Mouse (Mus musculus) thymus, postnatal 4 days (tissue): ENCODE measurements around the gene Tubgcp3.
"Not testable (repeated sequence)": the region's sequence is repeated elsewhere in the genome, so short reads cannot be mapped to it uniquely, and the experiment has no call there.

Source experiments
- DNase-seq: peaks from one replicate; pipeline ENCODE4 v3.0.0; 2021

The Tubgcp3 gene

DNA sequence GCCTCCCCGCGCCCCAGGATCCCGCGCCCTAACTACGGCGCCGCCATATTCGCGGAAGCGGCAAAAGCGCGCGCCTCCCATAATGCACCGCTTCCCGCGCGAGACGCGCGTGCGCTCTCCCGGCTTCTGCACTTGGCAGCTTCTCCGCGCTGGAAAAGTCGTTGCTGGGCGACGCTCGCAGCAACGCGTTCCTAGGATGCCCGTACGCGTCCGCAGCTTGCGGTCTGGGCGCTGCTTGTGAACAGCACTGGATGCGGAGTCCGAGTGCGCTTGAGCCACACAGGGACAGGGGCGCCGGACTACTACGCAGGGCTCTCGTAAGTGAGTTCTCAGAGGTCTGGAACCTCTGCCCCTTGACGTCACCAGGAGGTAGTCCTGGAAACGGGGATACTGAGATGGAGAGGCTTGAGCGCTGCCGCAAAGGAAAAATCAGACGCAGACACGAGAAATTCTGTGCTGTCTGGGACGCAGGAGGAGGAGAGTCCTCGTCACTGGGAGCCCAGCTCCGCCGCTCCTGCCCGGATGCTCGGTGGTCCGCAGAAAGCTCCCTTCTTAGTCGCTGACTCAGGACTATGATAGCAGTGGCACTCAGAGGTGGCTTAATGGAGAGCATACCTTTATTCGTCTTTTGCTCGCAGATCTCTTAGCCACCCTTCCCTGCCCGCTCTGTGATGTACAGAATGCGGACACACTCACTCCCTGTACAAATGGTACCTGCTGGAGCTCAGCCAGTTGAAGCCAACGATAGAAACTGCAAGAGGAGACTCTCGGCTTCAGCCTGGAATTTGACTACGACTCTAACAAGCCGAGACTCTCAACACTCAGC lies at the start of gene Tubgcp3:
Gene Tubgcp3 (minus strand): TSS at position 193 of the 826 bp plus-strand sequence.
- DNase-seq, result peak; percentile 93

GRCm38 (mm10) chr8:12719091-12719490 lies 47.0 kb upstream of the Tubgcp3 start:
- no peak for DNase-seq

GRCm38 (mm10) chr8:12715861-12716585 lies 44.0 kb upstream of the Tubgcp3 start:
- no peak for DNase-seq

DNA sequence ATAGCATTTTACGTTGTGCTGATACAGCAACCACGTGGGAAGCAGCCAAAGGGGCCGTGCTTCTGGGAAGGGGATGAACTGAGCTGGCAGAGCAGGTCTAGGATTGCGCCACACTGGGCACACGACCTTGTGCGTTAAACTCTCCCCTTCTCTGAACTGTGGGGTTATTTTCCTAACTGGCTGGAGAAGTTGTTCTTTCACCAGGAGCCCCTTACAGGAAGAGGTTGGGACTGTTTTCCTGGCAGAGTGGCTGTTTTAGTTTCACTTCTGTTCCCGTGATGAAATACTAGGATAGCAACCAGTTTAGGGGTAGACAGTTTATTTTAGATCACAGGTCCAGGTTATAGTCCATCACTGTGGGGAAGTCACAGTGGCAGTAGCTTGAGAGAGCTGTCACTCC lies 39.6 kb upstream of the Tubgcp3 start:
- no peak for DNase-seq

DNA sequence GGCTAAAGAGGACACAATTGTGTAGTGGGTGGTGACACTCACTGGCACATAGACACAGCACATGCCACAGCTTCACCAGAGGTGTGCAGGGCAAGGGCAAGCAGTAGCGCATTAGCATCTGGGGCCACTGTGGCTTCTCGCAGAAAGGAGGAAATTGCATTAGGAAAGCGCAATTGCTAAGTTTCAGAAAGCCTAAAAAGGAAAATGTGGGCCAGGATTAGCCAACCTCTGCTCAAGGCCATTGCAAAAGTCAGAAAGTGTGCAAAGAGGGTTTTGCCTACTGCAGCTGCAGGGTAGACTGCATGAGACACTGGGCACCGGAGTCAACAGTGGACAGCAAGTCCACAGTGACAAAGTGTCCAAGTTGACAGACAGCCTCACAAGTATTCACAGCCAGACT lies 31.5 kb upstream of the Tubgcp3 start:
- no peak for DNase-seq

- no peak for DNase-seq
Observed at GRCm38 (mm10) chr8:12702290-12702689, 30.2 kb upstream of the Tubgcp3 start.

DNA sequence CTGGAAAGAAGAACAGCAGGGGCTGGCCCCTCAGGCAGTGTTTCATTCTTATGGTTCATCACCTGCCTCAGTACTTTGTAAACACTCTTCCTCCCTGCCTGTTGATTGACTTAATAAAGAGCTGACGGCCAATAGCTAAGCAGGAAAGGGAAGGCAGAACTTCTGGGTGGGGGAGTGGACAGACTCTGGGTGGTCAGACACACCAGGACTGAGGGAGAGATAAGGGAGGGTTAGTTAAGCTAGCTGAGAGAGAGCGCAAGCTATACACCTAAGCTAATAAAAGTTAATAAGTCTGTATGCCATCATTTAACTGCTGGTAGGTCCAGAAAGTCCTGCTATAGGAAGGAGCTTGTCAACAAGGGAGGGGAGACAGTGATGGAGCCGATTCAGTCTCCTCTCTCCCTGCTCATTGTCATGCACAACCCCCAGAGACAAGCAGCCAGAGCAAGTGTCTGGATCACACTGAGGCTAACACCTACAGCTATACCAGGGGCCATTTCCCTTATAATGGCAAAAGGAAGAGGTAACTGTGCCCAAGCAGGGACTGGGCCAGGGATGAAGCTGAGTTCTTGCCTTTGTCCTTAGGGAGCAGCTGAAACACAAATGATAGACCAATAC lies 26.7 kb upstream of the Tubgcp3 start:
- no peak for DNase-seq

- DNase-seq, result no peak
Observed at GRCm38 (mm10) chr8:12688851-12689250, 16.8 kb upstream of the Tubgcp3 start.

- peak; percentile 91 for DNase-seq
Observed at GRCm38 (mm10) chr8:12677529-12677928, 5.5 kb upstream of the Tubgcp3 start.

- DNase-seq, result no peak
Observed at GRCm38 (mm10) chr8:12671473-12672055, 484 bp downstream of the Tubgcp3 start.

GRCm38 (mm10) chr8:12670965-12671364 lies 1.1 kb downstream of the Tubgcp3 start:
- DNase-seq, result no peak

DNA sequence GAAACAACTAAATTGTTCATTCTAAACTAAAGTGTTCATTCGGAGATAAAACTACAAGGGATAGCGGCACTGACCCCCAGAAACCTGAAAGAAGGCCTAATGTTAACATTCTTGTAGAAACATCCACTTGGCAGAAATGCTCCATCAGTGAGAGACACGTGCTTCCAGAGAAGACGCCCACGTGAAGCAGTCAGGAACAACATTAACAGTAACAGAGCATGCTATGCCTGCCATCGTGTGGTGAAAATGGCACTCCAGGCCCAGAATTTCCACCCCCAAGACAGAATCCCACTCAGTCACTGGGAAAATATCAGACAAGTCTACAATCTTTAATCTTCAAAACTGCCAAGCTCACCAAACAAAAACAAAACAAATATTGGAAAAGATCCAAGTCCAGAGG lies 3.2 kb downstream of the Tubgcp3 start:
- DNase-seq, result no peak

DNA sequence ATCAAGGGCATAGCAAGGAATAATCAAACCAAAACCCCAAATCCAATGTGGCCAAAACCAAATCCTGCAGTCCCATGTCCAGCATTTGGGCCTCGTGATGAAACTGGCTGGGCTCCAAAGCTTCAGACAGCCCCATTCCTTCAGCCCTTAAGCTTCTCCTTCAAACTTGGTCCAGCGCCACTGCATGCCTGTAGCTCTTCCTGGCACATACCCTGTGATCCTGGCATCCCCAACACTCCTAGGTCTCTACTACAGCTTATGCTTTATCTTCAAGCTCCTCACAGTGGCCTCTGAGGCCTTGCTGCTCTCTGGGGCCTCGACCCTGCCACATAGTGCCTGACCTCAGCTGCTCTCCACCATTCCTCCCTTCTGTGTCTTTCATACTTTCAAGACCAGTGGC lies 5.5 kb downstream of the Tubgcp3 start:
- DNase-seq, result not testable (repeated sequence)

DNA sequence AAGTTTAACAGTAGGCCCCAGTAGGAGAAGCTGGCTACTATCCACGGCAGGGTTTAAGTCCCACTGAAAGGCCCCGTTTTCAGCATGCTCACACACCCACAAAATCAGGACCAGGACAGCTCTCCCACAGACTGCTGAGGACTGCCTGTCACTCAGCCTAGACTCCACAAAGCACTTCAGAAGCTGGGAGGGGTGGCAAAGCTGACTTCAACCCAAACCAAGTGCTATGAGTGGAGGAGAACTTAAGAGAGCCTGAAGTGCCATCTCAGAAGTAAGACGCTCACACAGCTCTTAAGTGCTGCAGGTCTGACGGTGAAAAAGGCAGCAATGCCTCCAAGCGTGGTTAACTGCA lies 9.0 kb downstream of the Tubgcp3 start:
- no peak for DNase-seq

DNA sequence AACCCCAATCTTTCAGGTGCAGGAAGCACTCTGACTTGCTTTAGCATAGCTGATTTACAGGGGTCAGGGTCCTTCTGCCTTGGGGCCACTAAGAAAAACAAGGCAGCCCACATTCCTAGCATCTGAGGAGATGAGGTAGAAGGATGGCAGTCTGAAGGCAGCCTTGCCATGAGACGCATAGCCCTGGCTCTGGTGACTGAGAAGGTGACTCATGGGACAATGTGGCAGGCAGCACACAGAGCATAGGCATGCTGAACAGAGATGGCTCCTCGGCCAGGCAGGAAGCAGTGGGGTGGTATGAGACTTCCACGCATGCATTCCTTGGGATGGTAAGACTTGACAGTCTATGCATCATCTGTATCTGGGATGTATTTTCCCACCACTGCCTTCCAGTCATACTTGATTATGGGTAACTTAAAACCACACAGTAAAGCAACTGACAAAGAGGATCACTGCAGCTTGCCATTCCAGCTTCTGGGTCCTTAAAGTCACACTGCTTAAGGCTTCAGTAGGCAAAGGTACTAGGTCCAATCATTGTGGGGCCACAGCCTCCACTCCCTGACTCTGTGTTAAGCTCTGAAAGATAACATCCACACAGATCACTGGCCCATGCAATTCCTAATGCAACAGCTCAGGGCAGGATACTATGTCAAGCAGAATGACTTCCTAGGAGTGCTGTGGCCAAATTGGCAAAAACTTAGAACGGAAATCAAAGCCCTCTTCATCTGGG lies 9.5 kb downstream of the Tubgcp3 start:
- DNase-seq, result no peak

DNA sequence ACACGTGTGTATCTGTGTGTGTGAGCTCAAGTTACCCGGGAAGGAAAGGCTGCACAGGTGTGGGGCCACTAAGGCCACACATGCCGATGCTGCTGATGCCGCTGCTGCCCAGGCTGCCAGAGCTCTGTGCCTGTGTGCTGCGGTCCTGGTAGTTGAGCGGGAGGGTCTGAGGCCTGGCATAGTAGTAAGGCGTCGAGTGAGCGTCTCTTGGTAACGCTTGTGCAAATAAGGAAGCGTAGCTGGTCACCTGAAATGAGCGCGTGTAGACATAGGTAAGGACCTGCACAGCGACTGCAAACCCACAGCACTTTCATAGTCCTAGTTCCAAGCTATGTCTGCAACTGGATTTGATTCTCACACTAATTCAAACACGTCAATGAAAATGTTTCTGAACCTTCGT lies 14.6 kb downstream of the Tubgcp3 start:
- DNase-seq, result no peak

GRCm38 (mm10) chr8:12651246-12651645 lies 20.8 kb downstream of the Tubgcp3 start:
- DNase-seq, result no peak

DNA sequence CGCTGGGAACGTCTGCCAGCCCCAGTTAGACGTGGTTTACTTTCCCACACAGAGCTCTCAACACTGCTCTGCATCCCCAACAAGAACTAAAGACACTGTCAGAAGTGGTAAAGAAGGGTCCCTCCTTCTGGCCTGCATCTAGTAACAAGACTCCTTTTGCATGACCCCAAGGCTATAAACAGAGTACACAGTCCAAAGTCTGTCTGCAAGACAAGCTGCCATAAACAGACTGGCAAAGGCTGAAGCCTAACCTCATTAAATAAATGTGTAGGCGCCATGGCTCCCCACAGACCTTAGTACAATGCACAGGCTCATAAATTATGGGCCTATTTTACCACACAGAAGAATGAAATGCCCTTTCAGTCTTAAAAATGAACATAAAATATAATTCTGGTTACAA lies 21.6 kb downstream of the Tubgcp3 start:
- DNase-seq, result no peak

GRCm38 (mm10) chr8:12648951-12649350 lies 23.1 kb downstream of the Tubgcp3 start:
- no peak for DNase-seq

- no peak for DNase-seq
Observed at GRCm38 (mm10) chr8:12646536-12646935, 25.5 kb downstream of the Tubgcp3 start.

GRCm38 (mm10) chr8:12644894-12645293 lies 27.2 kb downstream of the Tubgcp3 start:
- no peak for DNase-seq

DNA sequence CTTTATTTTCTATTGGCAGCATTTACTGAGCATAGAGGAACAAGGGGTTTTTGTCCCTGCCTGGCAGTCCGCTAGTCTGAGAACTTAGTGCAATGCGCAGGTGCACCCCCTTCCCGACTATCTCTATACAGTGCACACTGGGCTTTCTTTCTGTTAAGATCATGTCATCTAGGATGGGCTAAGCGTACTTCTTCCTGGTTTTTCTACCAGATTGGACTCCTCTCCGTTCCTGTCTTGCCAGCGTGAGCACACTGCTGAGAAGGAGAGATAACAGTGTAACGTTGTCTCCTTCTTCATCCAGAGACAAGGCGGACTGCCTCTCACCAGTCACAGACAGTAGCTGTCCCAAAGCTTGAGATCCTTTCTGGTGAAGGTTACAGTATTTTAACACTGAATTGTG lies 27.7 kb downstream of the Tubgcp3 start:
- DNase-seq, result no peak

- DNase-seq, result no peak
Observed at GRCm38 (mm10) chr8:12641527-12641926, 30.5 kb downstream of the Tubgcp3 start.
